Mouse (Mus musculus) heart, adult 2 months (tissue): ENCODE measurements around the gene Tsen34. TPM values are rescaled to one million over a fixed set of nuclear protein-coding genes. Genes with fewer than 3 reads are reported as not detected.
A peak's percentile ranks its signal among the peaks of the same experiment; 100 is the strongest.

Source experiments
- DNase-seq, 2 experiments: peaks; one replicate each; pipeline ENCODE4 v3.0.0; 2021
- H3K27ac ChIP-seq: fragments of 200-600 bp; 2 replicates; pipeline ENCODE4 v1.8.1; 2022
- H3K27me3 ChIP-seq: fragments of 200-500 bp; 2 replicates; pipeline ENCODE4 v1.6.1; 2012; ENCODE audit warnings: mild to moderate bottlenecking, low read length, inconsistent platforms, mixed read lengths; ENCODE audit not compliant: control insufficient read depth, insufficient read depth
- H3K36me3 ChIP-seq: fragments of 200-500 bp; 2 replicates; pipeline ENCODE4 v1.6.1; 2012; ENCODE audit warnings: low read length, inconsistent platforms; ENCODE audit not compliant: control insufficient read depth, insufficient read depth
- H3K4me1 ChIP-seq: fragments of 200-500 bp; 2 replicates; pipeline ENCODE4 v1.6.1; 2011; ENCODE audit warnings: low read length; ENCODE audit not compliant: control insufficient read depth, insufficient read depth
- H3K4me3 ChIP-seq: fragments of 200-600 bp; 2 replicates; pipeline ENCODE4 v1.8.1; 2022
- H3K79me2 ChIP-seq: fragments of 200-500 bp; replicated peaks from 2 replicates; pipeline ENCODE4 v1.6.1; 2012; ENCODE audit warnings: mild to moderate bottlenecking, inconsistent platforms, low read length, moderate library complexity, mixed read lengths; ENCODE audit not compliant: control insufficient read depth, insufficient read depth
- H3K9ac ChIP-seq: fragments of 200-500 bp; 2 replicates; pipeline ENCODE4 v1.6.1; 2012; ENCODE audit warnings: low read depth, mild to moderate bottlenecking, control low read depth, inconsistent platforms, low read length, mixed read lengths
- CTCF ChIP-seq: fragments of 200-600 bp; IDR thresholded peaks from 2 replicates; pipeline ENCODE4 v1.8.1; 2022; ENCODE audit warnings: antibody characterized with exemption, mild to moderate bottlenecking, moderate library complexity
- EP300 ChIP-seq: fragments of 200-500 bp; IDR thresholded peaks from 2 replicates; pipeline ENCODE4 v1.6.1; 2011; ENCODE audit warnings: low read depth, low read length, control low read depth; ENCODE audit not compliant: insufficient read depth
- POLR2A ChIP-seq: fragments of 200-500 bp; IDR thresholded peaks from 2 replicates; pipeline ENCODE4 v1.6.1; 2011; ENCODE audit warnings: mild to moderate bottlenecking, low read depth, low read length, control low read depth; ENCODE audit not compliant: insufficient read depth
- WGBS: fragments of 180-500 bp; shearing (Covaris S2); methylation state at CpG from one replicate; pipeline ENCODE4 v1.1.7; 2018; 5-methylcytosine and 5-hydroxymethylcytosine counted together
- intact Hi-C: fragments of 180-260 bp; cut with DNase I; formaldehyde crosslinking; loops from one replicate; pipeline ENCODE4 v1.15.1; 2025
- polyA plus RNA-seq: library from polyadenylated mRNA; depleted of rRNA; stranded (reverse); fragments of >200 nt; gene quantifications from 2 replicates; pipeline ENCODE4 v1.2.3, GENCODE M21; 2012
- total RNA-seq, 2 experiments: library from RNA; stranded (reverse); gene quantifications; 2 replicates each; pipeline ENCODE4 v1.2.3; 2021

The Tsen34 gene
- total and polyA plus RNA-seq, 3 experiments = 60.0 to 80.8 (median 66.6) TPM

DNA sequence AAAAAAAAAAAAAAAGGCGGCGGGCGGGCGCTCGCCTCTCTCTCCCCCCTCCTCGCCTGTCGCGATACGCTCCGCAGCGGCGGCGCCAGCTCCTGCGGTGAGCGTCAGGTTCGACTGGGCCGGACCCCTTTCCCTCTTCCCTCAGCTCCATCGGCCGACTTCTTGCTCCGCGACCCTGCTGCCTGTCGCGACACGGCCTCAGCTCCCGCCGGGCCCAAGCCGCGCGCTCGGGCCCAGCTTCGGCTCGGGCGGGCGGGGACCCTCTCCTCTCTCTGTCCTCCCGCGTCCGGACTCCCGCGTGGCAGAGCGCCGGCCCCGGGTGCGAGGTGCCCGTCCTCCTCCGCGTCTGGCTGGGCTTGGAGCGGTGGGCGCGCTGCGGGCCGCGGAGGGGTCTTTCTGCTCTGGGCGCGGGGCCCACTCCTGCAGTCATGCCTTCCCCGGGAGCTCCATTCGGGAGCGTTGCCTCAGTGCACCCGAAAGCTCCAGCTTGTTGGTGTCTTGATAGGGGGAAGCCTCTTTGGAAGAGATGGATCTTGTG is 47.1 kb upstream of the Tsen34 start:
- Histone ChIP-seq H3K4me1 (peaks cover 18% of the 10 kb centered on the region), H3K79me2 (peaks cover 6% of the 10 kb centered on the region), H3K9ac (peak overlapping the region; percentile 99), H3K4me3 (peak overlapping the region; percentile 79), H3K27me3 (no peaks in the 10 kb centered on the region), H3K36me3 (peaks cover 17% of the 10 kb centered on the region), H3K27ac (peak overlapping the region; percentile 93)
- no peak for DNase-seq
- TF ChIP-seq POLR2A (no peak), EP300 (no peak), CTCF (no peak)
- intact Hi-C loops = loop anchor here (1.0 to 5.0 kb wide), 2 partner anchors 19 to 47 kb away; partner anchors contain the start of genes Mboat7 and Tsen34
- WGBS = under 1% methylated on average over 56 of the region's 58 CpGs

DNA sequence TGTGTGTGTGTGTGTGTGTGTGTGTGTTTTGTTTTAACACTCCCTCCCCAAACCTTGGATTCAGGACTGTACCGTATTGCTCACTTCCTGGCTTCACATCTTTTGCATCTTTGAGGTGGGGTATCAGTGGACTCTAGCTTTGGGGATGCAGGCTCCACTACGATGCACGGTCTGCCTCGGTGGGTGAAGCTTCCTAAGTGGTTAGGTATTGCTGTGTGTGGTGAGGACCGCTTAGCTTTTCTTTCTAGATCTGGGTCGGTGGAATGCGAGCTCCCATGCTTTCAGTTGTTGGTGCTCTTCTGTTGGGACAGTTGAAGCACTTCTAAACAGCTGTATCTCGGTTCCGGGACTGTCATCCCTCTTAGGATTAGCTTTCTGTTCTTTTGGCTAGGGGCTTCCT is 46.5 kb upstream of the Tsen34 start:
- Histone ChIP-seq H3K9ac (peak overlapping the region; percentile 99), H3K4me1 (peaks cover 18% of the 10 kb centered on the region), H3K27ac (no peak overlapping the region; the same call in 1 of the 2 replicates), H3K36me3 (peaks cover 17% of the 10 kb centered on the region), H3K4me3 (peak overlapping the region; percentile 79), H3K27me3 (no peaks in the 10 kb centered on the region), H3K79me2 (peaks cover 6% of the 10 kb centered on the region)
- TF ChIP-seq CTCF = no peak
- no peak for TF ChIP-seq EP300
- TF ChIP-seq POLR2A = no peak
- no peak for DNase-seq
- 3% methylated on average over 9 of the region's 9 CpGs for WGBS
- intact Hi-C loops = loop anchor here (5.0 kb wide), 1 partner anchor 46 kb away; the partner anchor contains the start of genes Mboat7 and Tsen34

DNA sequence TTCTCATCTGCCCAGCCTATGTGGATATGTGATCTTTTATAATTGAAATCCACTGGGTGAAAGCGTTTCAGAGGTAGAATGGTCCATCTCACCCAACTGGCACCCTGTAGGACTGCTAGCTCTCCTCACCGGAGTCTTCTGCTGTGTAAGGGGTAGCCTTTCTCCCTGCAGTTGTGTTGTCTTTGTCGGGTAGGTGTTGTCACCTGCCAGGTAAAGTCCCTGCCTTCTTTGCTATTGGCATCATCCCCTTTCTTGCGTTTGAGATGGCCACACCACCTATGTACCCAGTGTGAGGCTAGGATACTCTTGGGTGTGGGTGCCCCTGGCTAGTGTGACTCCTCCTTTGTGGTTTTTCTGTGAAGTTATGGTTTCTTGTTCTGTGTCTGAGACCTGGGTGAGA is 46.0 kb upstream of the Tsen34 start:
- H3K4me3 ChIP-seq = peak overlapping the region; percentile 79
- no peaks in the 10 kb centered on the region for H3K27me3 ChIP-seq
- 53% methylated on average over 4 of the region's 4 CpGs for WGBS
- H3K36me3 ChIP-seq = peaks cover 17% of the 10 kb centered on the region
- H3K9ac ChIP-seq = peak overlapping the region; percentile 14; the same call in 1 of the 2 replicates
- peaks cover 18% of the 10 kb centered on the region for H3K4me1 ChIP-seq
- no peak for TF ChIP-seq EP300
- no peak for TF ChIP-seq CTCF
- no peak for TF ChIP-seq POLR2A
- no peak for DNase-seq
- no peak overlapping the region for H3K27ac ChIP-seq
- intact Hi-C loops = loop anchor here (5.0 kb wide), 1 partner anchor 46 kb away; the partner anchor contains the start of genes Mboat7 and Tsen34
- peaks cover 6% of the 10 kb centered on the region for H3K79me2 ChIP-seq

DNA sequence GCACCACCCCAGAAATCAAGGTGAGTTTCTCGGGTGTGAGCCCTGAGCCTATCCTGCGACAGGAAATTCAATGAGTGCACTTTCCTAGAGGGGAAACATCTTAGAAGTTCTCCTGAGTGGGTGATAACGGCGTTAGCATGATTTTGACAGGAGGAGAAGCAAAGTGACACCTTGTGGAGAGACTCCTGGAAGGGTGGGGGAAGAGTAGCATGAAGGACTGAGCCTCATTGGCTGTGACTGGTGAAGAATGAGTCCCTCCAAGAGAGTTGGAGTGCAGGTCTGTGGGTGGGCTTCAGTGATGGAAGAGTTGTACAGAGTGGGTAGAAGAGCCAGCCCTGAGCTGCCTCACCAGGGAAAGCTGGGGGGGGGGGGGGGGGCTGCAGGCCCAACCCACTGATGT is 35.7 kb upstream of the Tsen34 start:
- no peaks in the 10 kb centered on the region for H3K27me3 ChIP-seq
- H3K4me3 ChIP-seq = no peak overlapping the region
- 76% methylated on average over 4 of the region's 4 CpGs for WGBS
- H3K9ac ChIP-seq = no peak overlapping the region
- no peaks in the 10 kb centered on the region for H3K79me2 ChIP-seq
- no peak for DNase-seq
- H3K36me3 ChIP-seq = peaks cover 7% of the 10 kb centered on the region; the same call in 1 of the 2 replicates
- no peaks in the 10 kb centered on the region for H3K4me1 ChIP-seq
- no peak overlapping the region for H3K27ac ChIP-seq
- intact Hi-C loops = no loop called here
- TF ChIP-seq EP300 = no peak
- TF ChIP-seq CTCF = no peak
- TF ChIP-seq POLR2A = no peak

DNA sequence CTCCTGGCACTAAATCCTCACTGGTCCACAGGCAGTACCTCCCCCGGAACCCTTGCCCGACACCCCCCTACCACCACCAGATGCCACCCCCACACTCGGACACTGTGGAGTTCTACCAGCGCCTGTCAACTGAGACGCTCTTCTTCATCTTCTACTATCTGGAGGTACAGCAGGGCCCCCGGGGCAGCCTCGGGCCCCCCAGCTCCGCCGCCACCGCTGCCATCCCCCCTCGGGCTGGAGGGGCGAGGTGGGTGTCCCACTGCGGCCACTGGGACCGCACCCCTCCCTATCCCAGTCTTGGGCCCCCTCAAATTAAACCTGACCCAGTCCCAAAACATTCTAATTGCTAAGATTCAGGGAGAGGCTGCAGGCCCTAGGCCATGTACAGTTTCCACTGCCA is 34.1 kb upstream of the Tsen34 start:
- 90% methylated on average over 14 of the region's 14 CpGs for WGBS
- TF ChIP-seq POLR2A (no peak), CTCF (no peak), EP300 (no peak)

GRCm38 (mm10) chr7:3664524-3665214 is 28.0 kb upstream of the Tsen34 start:
- Histone ChIP-seq H3K36me3 (peaks cover 5% of the 10 kb centered on the region), H3K27ac (peak overlapping the region; percentile 96), H3K27me3 (no peaks in the 10 kb centered on the region), H3K9ac (peak overlapping the region; percentile 84), H3K4me1 (peaks cover 4% of the 10 kb centered on the region; the same call in 1 of the 2 replicates), H3K79me2 (no peaks in the 10 kb centered on the region; the same call in 1 of the 2 replicates), H3K4me3 (peak overlapping the region; percentile 76)
- intact Hi-C loops = loop anchor here (1.0 kb wide), 2 partner anchors 19 to 28 kb away; partner anchors contain the start of genes Cnot3 and Tsen34
- no peak for DNase-seq
- TF ChIP-seq POLR2A (no peak), CTCF (no peak), EP300 (no peak)
- 20% methylated on average over 15 of the region's 15 CpGs for WGBS

More for the DNA sequence above, 34.1 kb upstream of the Tsen34 start:
- Histone ChIP-seq H3K27me3 (no peaks in the 10 kb centered on the region), H3K9ac (no peak overlapping the region), H3K27ac (no peak overlapping the region), H3K4me1 (no peaks in the 10 kb centered on the region), H3K79me2 (no peaks in the 10 kb centered on the region), H3K36me3 (peaks cover 3% of the 10 kb centered on the region; the same call in 1 of the 2 replicates), H3K4me3 (no peak overlapping the region)
- no peak for DNase-seq
- intact Hi-C loops = no loop called here
